Mouse (Mus musculus) thymus, postnatal 0 days (tissue): ENCODE measurements around the gene Nova2. TPM values are rescaled to one million over a fixed set of nuclear protein-coding genes. Genes with fewer than 3 reads are reported as not detected.

Experiments
- DNase-seq: peaks from one replicate; pipeline ENCODE4 v3.0.0-alpha.2; 2015; ENCODE audit warnings: low spot score
- polyA plus RNA-seq: library from polyadenylated mRNA; unstranded; fragments of >200 nt; fragmentation: Nextera tagmentation; extraction: Ambion mirVana; gene quantifications from 2 replicates; pipeline ENCODE4 v1.2.1, GENCODE M21; 2015

Gene Nova2
- polyA plus RNA-seq, 1 experiment from 2014 or later = 0.17 TPM

- DNase-seq = no peak
These were observed 1.9 kb upstream of the Nova2 start for GRCm38 (mm10) chr7:18923711-18924191.

GRCm38 (mm10) chr7:18924321-18924720 is 1.4 kb upstream of the Nova2 start:
- no peak for DNase-seq

- DNase-seq = no peak
These were observed 528 bp downstream of the Nova2 start for GRCm38 (mm10) chr7:18926041-18926790.

GRCm38 (mm10) chr7:18926911-18927310 is 1.2 kb downstream of the Nova2 start:
- no peak for DNase-seq

- no peak for DNase-seq
These were observed 2.1 kb downstream of the Nova2 start for GRCm38 (mm10) chr7:18927759-18928158.

GRCm38 (mm10) chr7:18942376-18942775 is 16.7 kb downstream of the Nova2 start:
- DNase-seq = no peak

GRCm38 (mm10) chr7:18942815-18943214 is 17.1 kb downstream of the Nova2 start:
- DNase-seq = no peak

GRCm38 (mm10) chr7:18948151-18948550 is 22.5 kb downstream of the Nova2 start:
- no peak for DNase-seq

GRCm38 (mm10) chr7:18949781-18950522 is 24.3 kb downstream of the Nova2 start:
- no peak for DNase-seq

GRCm38 (mm10) chr7:18950523-18951315 is 25.0 kb downstream of the Nova2 start:
- DNase-seq = no peak

- DNase-seq = peak; percentile 43
These were observed 25.7 kb downstream of the Nova2 start for GRCm38 (mm10) chr7:18951397-18951796.

- no peak for DNase-seq
These were observed 32.1 kb downstream of the Nova2 start for GRCm38 (mm10) chr7:18957569-18958383.

GRCm38 (mm10) chr7:18958384-18958766 is 32.7 kb downstream of the Nova2 start:
- no peak for DNase-seq

- no peak for DNase-seq
These were observed 33.8 kb downstream of the Nova2 start for GRCm38 (mm10) chr7:18959446-18959845.

- DNase-seq = no peak
These were observed 36.6 kb downstream of the Nova2 start for GRCm38 (mm10) chr7:18962171-18962792.

- no peak for DNase-seq
These were observed 37.1 kb downstream of the Nova2 start for GRCm38 (mm10) chr7:18962795-18963194.

GRCm38 (mm10) chr7:18963294-18963843 is 37.7 kb downstream of the Nova2 start:
- no peak for DNase-seq

GRCm38 (mm10) chr7:18965312-18965711 is 39.6 kb downstream of the Nova2 start:
- no peak for DNase-seq

GRCm38 (mm10) chr7:18967603-18968002 is 41.9 kb downstream of the Nova2 start:
- DNase-seq = no peak

GRCm38 (mm10) chr7:18970956-18971355 is 45.3 kb downstream of the Nova2 start:
- DNase-seq = no peak
